Mouse (Mus musculus): ENCODE measurements around the gene Mpzl2.

Gene Mpzl2

DNA sequence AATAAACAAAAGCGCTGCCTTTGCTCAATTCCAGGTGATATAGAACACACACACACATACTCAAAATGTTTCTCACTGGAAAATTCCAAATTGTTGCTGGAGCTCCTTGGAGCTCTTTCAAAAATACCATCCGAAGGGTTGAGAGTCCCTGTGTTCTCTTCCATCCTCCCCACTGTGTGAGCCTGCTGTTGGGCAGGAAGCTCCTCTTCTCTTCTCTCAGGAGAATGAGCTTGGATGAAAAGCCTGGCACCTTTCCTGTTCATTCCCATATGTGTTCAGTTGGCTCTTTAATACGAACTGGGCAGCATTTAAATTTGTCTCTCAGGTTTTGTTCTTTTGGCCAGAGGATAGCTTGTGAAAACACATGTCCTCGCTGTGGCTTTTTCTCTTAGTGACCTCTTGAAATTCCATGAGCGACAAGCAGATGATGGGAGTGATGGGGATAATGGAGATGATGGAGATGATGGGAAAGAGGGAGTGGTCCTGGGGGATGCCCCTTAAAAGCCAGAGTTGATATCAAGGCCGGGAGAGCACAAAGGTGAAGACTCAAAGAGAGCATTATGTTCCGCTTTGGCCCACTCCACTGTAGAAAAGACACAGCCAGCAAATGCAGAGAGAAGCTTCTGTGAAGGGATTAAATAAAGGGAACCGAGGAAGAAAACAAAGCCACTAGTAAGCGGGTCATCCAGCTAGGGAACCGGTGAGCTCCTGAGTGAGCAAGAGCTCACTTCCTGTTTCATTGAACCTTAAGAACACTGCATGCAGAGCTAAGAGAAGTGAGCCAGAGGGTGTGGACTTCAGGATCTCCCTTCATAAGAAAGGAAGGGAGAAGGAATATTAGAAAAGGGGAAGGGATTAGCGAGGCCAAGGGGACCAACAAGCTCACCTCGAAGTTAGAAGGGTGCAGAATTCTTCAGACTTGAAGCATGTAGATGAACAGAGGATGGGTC lies 46.4 kb downstream of the Mpzl2 start:
- DNase-seq (ENCODE audit: low read depth, low spot score): peak; percentile 64

DNA sequence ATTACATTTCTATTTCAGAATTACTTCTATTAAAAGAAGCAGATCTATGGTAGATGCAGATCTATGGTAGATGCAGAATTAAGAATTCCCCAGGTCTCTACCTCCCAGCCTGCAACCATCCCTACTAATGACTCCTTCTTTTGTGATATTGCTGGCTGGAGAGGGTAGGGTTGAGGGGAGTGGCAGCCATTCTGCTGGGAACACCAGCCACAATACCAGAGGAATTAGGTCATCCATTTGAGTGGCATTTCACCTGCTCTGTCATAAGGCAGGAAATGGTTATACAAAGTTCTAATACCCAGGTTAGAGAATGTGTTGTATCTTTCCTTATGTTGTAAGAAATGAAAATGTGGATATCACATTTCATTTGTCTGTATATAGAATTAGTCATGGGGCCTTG lies 48.4 kb downstream of the Mpzl2 start:
- no peak for DNase-seq (ENCODE audit: low read depth, low spot score)

DNA sequence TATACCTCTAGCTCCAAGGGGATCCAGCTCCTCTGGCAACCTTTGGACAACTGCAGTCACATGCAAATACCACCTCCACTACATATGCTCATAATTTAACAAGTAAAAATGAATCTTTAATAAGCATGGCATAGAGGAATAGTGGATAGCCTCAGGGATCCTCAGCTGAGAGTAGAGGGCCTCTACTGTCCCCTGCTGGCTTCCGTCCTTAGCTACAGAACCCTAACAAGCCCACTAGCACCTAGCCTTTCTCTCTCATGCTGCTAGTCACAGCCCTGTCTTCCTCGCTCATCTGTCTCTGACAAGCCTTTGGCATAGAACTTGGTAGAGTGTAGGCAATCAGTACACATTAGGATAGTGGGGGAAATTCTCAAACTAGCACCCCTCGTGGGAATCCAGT lies 51.2 kb downstream of the Mpzl2 start:
- peak; percentile 16 for DNase-seq (ENCODE audit: low read depth, low spot score)

DNA sequence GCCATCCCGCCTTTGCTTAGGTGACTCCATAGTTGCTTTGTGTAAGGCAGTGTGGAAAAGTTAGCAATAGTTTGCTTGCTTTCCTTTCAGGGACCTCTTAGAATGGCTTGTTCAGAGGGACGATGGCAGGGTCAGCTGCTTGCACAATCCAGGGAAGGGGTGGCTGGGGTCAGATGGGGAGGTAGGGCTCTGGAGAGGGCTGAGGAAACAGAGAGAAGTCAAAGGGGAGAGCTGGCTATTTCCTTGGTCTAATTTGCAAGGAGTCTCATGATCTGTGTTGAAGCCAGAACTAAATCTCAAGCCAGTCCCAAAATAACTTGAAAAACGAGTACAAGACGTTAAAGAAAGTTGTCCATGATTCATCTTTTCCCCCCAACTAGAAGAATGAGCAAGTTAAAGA lies 53.0 kb downstream of the Mpzl2 start:
- DNase-seq (ENCODE audit: low read depth, low spot score): no peak

DNA sequence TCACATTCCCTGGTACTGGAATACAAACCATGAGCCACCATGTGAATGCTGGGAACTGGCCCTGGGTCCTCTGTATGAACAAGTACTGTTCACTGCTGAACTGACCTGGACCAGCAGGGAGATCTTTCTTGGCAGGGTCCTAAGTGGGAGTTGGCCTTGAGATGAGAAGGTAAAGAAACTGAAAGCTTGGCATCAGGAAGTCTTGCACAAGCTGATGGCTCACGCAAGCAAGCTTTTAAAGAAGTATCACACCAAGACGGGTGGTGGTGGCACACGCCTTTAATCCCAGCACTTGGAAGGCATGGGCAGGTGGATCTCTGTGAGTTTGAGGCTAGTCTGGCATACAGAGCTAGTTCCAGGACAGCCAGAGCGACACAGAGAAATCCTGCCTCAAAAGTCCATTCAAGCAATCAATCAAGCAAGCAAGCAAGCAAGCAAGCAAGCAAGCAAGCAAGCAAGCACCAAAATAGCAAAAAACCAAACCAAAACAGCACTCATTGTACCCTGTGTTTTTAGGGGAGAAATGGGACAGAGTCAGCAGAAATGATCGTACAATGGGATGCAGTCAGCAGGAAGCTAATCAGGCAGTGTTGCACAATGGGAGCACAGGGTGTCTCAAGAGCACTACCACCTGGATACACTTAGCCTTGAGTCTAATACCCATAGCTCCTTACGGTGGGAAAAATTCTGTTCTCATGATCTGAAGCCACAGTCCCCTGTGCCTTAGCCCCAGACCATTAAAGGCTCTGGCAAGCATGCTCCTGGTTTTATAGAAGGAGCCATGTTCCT lies 55.7 kb downstream of the Mpzl2 start:
- DNase-seq (ENCODE audit: low read depth, low spot score): no peak

DNA sequence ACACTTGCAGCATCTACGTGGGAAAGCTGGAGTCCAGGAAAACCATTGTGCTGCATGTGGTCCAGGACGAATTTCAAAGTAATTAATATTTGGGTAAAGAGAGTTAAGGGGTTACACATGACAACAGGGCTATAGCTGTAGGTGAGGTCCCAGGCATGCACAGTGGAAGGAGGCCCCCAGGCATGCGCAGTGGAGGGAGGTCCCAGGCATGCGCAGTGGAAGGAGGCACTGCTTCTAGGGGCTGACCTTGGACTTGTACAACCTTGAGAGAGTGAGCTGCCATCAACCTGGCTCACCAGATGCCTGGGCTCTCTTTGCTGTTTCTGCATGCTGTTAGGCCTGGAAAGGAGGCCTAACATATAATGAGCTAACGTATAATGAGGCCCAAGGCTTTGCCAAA lies 58.3 kb downstream of the Mpzl2 start:
- no peak for DNase-seq (ENCODE audit: low read depth, low spot score)

DNA sequence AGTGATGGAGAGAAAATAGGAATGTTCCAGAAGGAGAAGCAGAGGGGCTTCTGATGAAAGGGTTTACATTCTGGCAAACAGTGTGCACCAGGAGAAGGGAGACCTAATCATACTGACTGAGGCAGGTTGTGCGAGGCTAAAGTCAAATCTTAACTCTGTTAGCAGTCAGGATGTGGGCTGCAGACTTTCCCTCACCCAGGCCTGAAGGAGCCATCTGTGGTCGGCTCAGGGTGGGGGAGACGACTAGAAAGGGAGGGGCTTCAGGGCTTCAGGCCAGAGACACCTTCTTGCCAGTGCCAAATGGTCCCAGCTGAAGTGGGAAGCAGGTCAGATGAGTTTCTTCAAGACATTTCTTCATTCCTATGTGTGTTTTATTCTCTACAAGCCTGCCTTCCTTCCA lies 58.8 kb downstream of the Mpzl2 start:
- DNase-seq (ENCODE audit: low read depth, low spot score): no peak

DNA sequence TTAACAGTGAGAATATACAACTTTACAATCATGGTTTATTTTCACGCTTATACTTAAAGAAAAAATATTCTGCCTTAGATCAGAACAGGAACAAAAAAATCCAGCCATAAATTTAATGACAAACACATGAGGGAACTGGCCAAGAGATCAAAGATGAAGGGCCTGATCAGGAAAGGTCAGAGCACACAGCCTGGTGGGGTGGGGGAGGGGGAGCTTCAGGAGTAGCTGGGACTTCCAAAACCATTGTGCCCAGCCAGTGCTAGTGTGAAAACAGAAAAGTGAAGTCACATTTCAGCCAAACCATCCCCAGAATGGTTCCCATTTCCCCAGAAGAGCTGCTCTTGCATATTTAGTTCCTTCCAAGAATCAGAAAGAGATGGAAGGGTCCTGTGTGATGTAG lies 62.9 kb downstream of the Mpzl2 start:
- no peak for DNase-seq (ENCODE audit: low read depth, low spot score)

DNA sequence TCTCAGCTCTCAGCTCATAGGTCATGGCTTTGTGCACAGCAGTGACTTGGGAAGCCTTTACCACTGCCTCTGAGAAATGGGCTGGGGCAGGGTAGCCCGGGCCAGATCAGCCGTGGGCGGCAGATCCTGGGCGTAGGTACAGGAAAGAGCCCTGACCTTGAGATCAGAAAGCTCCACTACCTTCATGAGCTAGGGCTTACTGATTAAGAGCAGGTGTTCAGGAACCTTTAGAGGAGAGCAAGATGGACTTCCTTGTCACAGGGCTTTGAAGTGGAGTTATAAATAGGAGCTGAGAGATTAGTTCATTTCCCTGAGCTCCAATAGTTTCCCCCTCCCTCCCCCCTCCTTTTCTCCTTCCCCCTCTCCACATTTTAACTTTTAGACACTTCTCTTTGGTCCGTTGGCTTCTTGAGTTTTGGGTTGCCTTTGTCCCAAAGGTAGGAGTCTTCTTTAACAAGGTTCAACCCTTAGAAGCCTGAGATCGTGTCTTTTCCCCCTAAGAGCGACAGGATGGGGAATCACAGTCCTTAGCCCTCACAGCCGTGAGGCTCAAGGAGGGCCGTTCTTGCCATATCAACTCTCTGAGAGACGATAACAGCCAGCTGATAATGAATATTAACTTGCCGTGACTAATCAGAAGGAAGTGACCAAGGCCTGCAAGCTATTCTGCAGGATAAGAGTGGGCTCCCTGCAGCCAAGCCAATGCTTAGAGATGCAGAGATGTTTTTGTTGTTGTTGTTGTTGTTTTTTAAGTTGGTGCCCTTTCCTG lies 63.8 kb downstream of the Mpzl2 start:
- DNase-seq (ENCODE audit: low read depth, low spot score): no peak
